Mouse (Mus musculus) ES-E14 (cell line): ENCODE data around the gene Mecp2.

Experiments used
- CHD2 ChIP-seq: IDR thresholded peaks from 2 replicates; pipeline ENCODE4 v1.6.1; 2014; ENCODE audit warnings: mild to moderate bottlenecking, low read depth, low read length, inconsistent platforms
- HCFC1 ChIP-seq: IDR thresholded peaks from 2 replicates; pipeline ENCODE4 v1.6.1; 2012; ENCODE audit warnings: low read length, inconsistent platforms, borderline replicate concordance; ENCODE audit not compliant: insufficient read depth
- MAFK ChIP-seq: IDR thresholded peaks from 2 replicates; pipeline ENCODE4 v1.6.1; 2014; ENCODE audit warnings: mild to moderate bottlenecking, low read depth, low read length, inconsistent platforms; ENCODE audit not compliant: insufficient read depth

DNA sequence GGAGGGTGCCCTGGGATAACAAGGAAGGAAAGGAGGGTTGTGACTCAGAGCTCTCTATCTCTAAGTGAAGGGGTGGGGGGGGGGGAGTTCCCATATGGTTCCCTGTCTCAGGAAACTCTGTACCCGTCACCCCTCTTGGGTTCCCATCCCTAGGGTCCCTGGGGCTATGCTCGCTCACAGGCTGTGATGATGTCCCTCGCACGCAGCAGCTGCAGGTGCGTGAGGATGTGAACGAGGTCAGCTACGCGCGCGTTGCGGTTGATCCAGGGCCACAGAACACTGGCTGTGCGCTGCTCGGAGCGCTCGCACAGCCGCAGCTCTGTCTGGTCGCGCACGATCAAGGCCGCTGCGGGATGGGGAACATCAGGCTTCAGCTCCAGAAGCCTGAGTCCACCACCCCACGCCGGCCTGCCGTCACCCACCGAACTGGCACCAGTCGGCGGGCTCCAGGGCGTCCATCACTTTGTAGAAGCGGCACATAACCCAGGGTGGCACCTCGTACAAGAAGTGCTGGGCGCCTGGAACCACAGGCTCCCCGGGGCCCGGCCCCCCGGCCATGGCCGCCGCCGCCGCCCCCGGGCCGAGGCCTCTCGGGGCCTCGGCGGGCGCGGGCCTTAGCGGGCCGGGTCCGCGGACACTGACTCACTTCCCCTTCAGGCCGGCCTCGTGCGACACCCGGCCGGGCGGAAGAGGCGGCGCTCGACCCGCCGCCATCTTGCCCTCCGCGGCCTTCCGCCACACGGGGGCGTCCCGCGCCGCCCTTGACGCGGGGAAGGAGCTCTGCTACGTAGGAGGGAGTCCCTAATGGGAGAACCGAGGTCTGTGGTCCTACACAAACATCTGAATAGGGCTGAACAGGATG lies 111.7 kb downstream of the Mecp2 start, which contains the start of gene Irak1:
- TF ChIP-seq HCFC1 (no peak), CHD2 (no peak), MAFK (no peak)
